Mouse (Mus musculus): ENCODE data around the gene Gmcl1. TPM values are rescaled to one million over a fixed set of nuclear protein-coding genes. Genes with fewer than 3 reads are reported as not detected.
A peak's percentile ranks its signal among the peaks of the same experiment; 100 is the strongest.

The Gmcl1 gene
- total and polyA plus RNA-seq, 2 experiments = 3.4 to 6.4 TPM

- peaks cover 7% of the 10 kb centered on the region; the same call in 1 of the 2 replicates for H3K4me1 ChIP-seq (ENCODE audit: control insufficient read depth, insufficient read depth, low read length)
- peak overlapping the region; percentile 86 for H3K4me3 ChIP-seq (ENCODE audit: insufficient read depth, low read depth, low read length)
- H3K79me2 ChIP-seq (ENCODE audit: control insufficient read depth, insufficient read depth, low read length) = peaks cover 9% of the 10 kb centered on the region; the same call in 1 of the 2 replicates
- no peaks in the 10 kb centered on the region for H3K27me3 ChIP-seq (ENCODE audit: control insufficient read depth, insufficient read depth, low read length)
- DNase-seq (ENCODE audit: extremely low read depth, low read depth, low spot score) = peak; percentile 19
- peak overlapping the region; percentile 75 for H3K9ac ChIP-seq (ENCODE audit: low read depth, low read length)
- TF ChIP-seq CTCF (IDR thresholded peaks at IDR 0.05; ENCODE audit: low read depth, low read length) = no peak
- TF ChIP-seq POLR2A (IDR thresholded peaks at IDR 0.05; ENCODE audit: extremely low read depth, insufficient read depth, low read length) = no peak
- H3K36me3 ChIP-seq (ENCODE audit: control insufficient read depth, insufficient read depth, low read length) = no peaks in the 10 kb centered on the region
- WGBS = under 1% methylated on average over 62 of the region's 62 CpGs
- no peak overlapping the region for H3K27ac ChIP-seq (replicated peaks; ENCODE audit: insufficient read depth, low read depth, low read length)
Measured at GRCm38 (mm10) chr6:86732276-86733173, 658 bp downstream of the Gmcl1 start.

GRCm38 (mm10) chr6:86728711-86729110 is 4.5 kb downstream of the Gmcl1 start:
- DNase-seq (ENCODE audit: extremely low read depth, low read depth, low spot score) = no peak
- Histone ChIP-seq H3K79me2 (ENCODE audit: control insufficient read depth, insufficient read depth, low read length) (peaks cover 9% of the 10 kb centered on the region; the same call in 1 of the 2 replicates), H3K9ac (ENCODE audit: low read depth, low read length) (no peak overlapping the region), H3K4me3 (ENCODE audit: insufficient read depth, low read depth, low read length) (no peak overlapping the region), H3K4me1 (ENCODE audit: control insufficient read depth, insufficient read depth, low read length) (peaks cover 5% of the 10 kb centered on the region; the same call in 1 of the 2 replicates), H3K27ac (replicated peaks; ENCODE audit: insufficient read depth, low read depth, low read length) (no peak overlapping the region), H3K27me3 (ENCODE audit: control insufficient read depth, insufficient read depth, low read length) (no peaks in the 10 kb centered on the region), H3K36me3 (ENCODE audit: control insufficient read depth, insufficient read depth, low read length) (no peaks in the 10 kb centered on the region)
- TF ChIP-seq POLR2A (IDR thresholded peaks at IDR 0.05; ENCODE audit: extremely low read depth, insufficient read depth, low read length) (no peak), CTCF (IDR thresholded peaks at IDR 0.05; ENCODE audit: low read depth, low read length) (no peak)
- 95% methylated on average over 5 of the region's 5 CpGs for WGBS

GRCm38 (mm10) chr6:86721977-86722376 is 11.2 kb downstream of the Gmcl1 start:
- Histone ChIP-seq H3K4me1 (ENCODE audit: control insufficient read depth, insufficient read depth, low read length) (peaks cover 6% of the 10 kb centered on the region), H3K79me2 (ENCODE audit: control insufficient read depth, insufficient read depth, low read length) (no peaks in the 10 kb centered on the region; the same call in 1 of the 2 replicates), H3K27ac (replicated peaks; ENCODE audit: insufficient read depth, low read depth, low read length) (no peak overlapping the region), H3K27me3 (ENCODE audit: control insufficient read depth, insufficient read depth, low read length) (no peaks in the 10 kb centered on the region), H3K9ac (ENCODE audit: low read depth, low read length) (no peak overlapping the region), H3K36me3 (ENCODE audit: control insufficient read depth, insufficient read depth, low read length) (peaks cover 6% of the 10 kb centered on the region), H3K4me3 (ENCODE audit: insufficient read depth, low read depth, low read length) (no peak overlapping the region)
- WGBS = 98% methylated on average over 3 of the region's 3 CpGs
- DNase-seq (ENCODE audit: extremely low read depth, low read depth, low spot score) = no peak
- TF ChIP-seq CTCF (IDR thresholded peaks at IDR 0.05; ENCODE audit: low read depth, low read length) = no peak
- TF ChIP-seq POLR2A (IDR thresholded peaks at IDR 0.05; ENCODE audit: extremely low read depth, insufficient read depth, low read length) = no peak

GRCm38 (mm10) chr6:86708072-86708774 is 25.0 kb downstream of the Gmcl1 start:
- peaks cover 20% of the 10 kb centered on the region for H3K36me3 ChIP-seq (ENCODE audit: control insufficient read depth, insufficient read depth, low read length)
- H3K4me1 ChIP-seq (ENCODE audit: control insufficient read depth, insufficient read depth, low read length) = peaks cover 3% of the 10 kb centered on the region; the same call in 1 of the 2 replicates
- H3K4me3 ChIP-seq (ENCODE audit: insufficient read depth, low read depth, low read length) = no peak overlapping the region
- H3K9ac ChIP-seq (ENCODE audit: low read depth, low read length) = no peak overlapping the region
- DNase-seq (ENCODE audit: extremely low read depth, low read depth, low spot score) = no peak
- TF ChIP-seq CTCF (IDR thresholded peaks at IDR 0.05; ENCODE audit: low read depth, low read length) (no peak), POLR2A (IDR thresholded peaks at IDR 0.05; ENCODE audit: extremely low read depth, insufficient read depth, low read length) (no peak)
- no peaks in the 10 kb centered on the region for H3K27me3 ChIP-seq (ENCODE audit: control insufficient read depth, insufficient read depth, low read length)
- no peaks in the 10 kb centered on the region for H3K79me2 ChIP-seq (ENCODE audit: control insufficient read depth, insufficient read depth, low read length)
- 92% methylated on average over 4 of the region's 4 CpGs for WGBS
- H3K27ac ChIP-seq (replicated peaks; ENCODE audit: insufficient read depth, low read depth, low read length) = no peak overlapping the region

- peak overlapping the region; percentile 61 for H3K27ac ChIP-seq (replicated peaks; ENCODE audit: insufficient read depth, low read depth, low read length)
- H3K4me3 ChIP-seq (ENCODE audit: insufficient read depth, low read depth, low read length) = no peak overlapping the region
- no peak for TF ChIP-seq CTCF (IDR thresholded peaks at IDR 0.05; ENCODE audit: low read depth, low read length)
Measured at GRCm38 (mm10) chr6:86702577-86702976, 30.6 kb downstream of the Gmcl1 start.

More at GRCm38 (mm10) chr6:86702577-86702976, 30.6 kb downstream of the Gmcl1 start:
- Histone ChIP-seq H3K27me3 (ENCODE audit: control insufficient read depth, insufficient read depth, low read length) (no peaks in the 10 kb centered on the region), H3K4me1 (ENCODE audit: control insufficient read depth, insufficient read depth, low read length) (peaks cover 16% of the 10 kb centered on the region), H3K36me3 (ENCODE audit: control insufficient read depth, insufficient read depth, low read length) (peaks cover 6% of the 10 kb centered on the region; the same call in 1 of the 2 replicates), H3K9ac (ENCODE audit: low read depth, low read length) (no peak overlapping the region), H3K79me2 (ENCODE audit: control insufficient read depth, insufficient read depth, low read length) (no peaks in the 10 kb centered on the region)
- 41% methylated on average over 9 of the region's 9 CpGs for WGBS
- peak; percentile 92 for DNase-seq (ENCODE audit: extremely low read depth, low read depth, low spot score)
